Mouse (Mus musculus): ENCODE results near the gene Exoc2.

Exoc2 gene

DNA sequence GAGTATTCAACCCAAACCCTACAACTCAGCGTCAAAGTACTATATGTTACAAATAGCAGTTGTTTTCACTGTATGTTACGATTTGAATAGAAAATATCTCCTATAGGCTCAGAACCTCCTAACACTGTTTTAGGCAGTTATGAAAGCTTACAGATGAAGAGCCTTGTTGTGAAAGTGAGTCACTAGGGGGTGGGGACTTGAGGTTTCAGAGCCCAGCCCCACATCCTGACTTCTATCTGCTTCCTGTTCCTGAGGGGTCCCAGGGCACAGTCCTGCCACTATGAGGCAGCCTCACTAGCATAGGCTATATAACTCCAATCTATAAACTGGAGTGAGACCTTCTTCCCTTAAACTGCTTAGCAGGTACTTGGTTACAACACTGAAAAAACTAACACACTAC, 1.8 kb downstream of the Exoc2 start:
- in situ Hi-C loops (cut with MboI; ENCODE audit: low sequenced_read_pairs) = no loop called here

DNA sequence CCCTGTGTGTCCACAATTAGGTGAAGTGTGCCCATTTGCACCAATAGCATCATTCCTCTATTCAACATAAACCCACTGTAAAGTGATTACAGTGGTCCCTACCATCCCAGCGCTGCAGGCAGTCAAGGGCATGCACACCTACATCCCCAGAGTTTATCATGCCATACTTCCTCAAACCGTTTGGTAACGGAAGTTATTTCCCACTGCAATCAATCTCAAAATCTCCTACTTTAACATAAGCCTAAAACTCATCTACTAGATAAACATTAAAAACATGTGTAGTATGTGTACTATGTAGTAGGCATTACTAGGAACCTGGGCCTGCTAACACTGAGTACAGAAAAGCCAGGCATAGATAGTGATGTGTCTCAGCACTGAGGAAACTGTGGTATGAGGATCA, 2.8 kb downstream of the Exoc2 start:
- in situ Hi-C loops (cut with MboI; ENCODE audit: low sequenced_read_pairs) = no loop called here

DNA sequence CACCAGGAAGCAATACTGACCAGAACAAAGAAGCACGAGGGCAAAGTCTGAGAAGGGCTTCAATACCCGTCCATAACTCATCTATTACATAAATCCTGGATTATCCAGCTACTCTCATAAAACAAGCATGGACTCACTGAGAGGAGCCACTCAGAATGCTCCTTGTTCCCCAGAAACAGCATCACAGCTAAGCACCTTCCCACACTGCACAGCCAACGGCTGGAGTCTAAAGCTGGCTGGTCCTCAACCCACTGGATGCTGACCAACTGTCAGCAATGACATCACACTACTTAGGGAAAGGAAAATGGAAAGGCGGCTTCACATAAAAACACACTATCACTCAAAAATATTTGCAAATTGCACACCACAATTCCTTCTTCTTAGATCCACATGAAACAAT, 5.6 kb downstream of the Exoc2 start:
- in situ Hi-C loops (cut with MboI; ENCODE audit: low sequenced_read_pairs) = no loop called here

DNA sequence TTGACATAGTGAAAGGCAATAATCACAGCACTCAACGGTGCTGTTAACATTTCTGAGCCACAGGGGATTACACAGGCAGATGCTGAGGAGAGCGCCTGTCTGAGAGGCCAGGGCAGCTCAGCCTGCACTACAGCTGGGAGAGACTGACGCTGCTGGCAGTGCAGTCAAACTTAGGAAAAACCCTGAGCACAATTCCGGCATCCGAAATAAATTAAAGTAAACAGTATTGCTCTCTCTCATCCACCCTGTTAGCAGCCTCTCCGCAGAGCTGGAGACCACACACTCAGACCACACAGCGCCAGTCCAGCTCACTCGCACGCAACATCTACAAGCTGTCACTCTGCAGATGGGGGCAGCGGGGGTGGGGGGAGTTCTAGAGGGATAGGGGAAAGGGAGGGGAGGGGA, 7.4 kb downstream of the Exoc2 start:
- in situ Hi-C loops (cut with MboI; ENCODE audit: low sequenced_read_pairs) = no loop called here

DNA sequence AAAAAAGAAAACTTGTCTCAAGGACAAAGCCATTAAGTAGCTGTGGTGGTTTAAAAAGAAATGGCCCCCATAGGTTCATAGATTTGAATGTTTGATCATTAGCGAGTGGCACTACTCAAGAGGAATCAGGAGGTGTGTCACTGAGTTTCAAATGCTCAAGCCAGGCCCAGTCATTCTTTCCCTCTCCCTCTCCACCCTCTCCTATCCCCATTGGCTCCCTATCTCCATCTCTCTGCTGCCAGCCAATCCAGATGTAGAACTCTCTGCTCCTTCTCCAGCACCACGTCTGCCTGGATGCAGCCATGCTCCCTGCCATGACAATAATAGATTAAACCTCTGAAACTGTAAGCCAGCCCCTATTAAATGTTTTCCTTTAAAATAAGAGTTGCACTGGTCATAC, 12.0 kb downstream of the Exoc2 start:
- in situ Hi-C loops (cut with MboI; ENCODE audit: low sequenced_read_pairs) = no loop called here

DNA sequence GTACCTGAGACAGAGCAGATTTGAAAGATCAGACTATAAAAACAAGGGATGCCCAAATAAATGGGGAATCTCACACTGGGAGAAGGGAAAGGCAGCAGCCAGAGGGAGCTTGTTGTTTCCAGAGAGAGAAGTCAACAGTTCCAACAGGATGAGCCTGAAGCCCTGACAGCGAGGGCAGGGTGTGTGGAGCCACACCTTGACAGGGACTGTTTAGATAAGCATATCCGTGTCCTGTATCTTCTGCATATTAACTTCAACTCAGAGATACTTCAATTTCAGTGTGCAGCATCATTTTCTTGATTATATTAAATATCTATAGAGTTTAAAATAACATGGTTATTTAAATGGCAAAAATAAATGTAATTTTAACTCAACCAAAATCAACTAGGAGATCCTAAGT, 13.2 kb downstream of the Exoc2 start:
- in situ Hi-C loops (cut with MboI; ENCODE audit: low sequenced_read_pairs) = no loop called here

DNA sequence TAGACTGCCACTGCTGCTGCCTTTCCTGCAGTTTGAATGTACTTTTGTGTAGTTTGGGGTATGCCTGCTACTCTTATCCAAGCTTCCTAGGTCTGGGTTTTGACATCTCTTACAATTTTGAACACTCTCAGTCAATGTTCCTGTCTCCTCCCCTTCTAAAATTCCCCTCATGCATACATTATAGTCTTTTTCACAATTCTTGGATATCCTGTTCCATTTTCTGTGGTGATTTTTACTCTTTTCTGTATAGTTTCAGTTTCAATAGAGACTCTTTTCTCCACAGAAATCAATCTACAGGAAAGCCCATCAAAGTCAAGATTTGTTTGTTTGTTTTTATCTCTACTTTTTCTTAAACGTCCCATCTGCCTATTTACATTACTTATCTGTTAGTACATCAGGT, 20.3 kb downstream of the Exoc2 start:
- in situ Hi-C loops (cut with MboI; ENCODE audit: low sequenced_read_pairs) = no loop called here

DNA sequence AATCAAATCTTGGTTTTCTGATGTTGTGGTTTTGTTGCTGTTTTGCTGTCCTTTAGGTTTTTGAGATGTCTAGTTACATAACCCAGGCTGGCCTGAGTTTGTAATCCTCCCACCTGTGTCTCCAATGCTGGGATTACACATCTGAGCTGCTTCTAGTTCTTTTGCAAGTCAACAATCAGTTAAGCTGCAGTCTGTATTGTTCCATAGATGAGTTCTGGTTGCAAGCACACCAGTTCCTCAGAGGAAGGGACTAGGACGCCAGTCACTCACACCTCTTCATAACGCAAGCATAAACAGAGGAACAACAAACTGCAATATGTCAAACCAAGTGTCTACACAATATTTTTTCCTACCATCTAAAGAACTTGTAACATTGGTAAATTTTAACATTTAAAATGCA, 21.8 kb downstream of the Exoc2 start:
- in situ Hi-C loops (cut with MboI; ENCODE audit: low sequenced_read_pairs) = no loop called here

DNA sequence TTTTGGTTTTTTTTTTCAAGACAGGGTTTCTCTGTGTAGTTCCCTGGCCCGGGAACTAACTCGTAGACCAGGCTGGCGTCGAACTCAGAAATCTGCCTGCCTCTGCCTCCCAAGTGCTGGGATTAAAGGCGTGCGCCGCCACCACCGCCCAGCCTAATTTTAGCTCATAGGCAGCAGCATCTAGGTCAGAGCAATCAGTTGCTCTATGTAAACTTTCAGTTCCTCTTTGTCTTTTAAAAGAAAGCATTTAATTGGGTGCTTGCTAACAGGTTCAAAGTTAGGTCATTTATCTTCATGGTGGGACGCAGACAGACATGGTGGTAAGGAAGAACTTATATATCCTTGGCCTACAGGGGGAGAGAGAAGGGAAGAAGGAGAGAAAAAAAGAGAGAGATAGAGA, 24.7 kb downstream of the Exoc2 start:
- in situ Hi-C loops (cut with MboI; ENCODE audit: low sequenced_read_pairs) = no loop called here

DNA sequence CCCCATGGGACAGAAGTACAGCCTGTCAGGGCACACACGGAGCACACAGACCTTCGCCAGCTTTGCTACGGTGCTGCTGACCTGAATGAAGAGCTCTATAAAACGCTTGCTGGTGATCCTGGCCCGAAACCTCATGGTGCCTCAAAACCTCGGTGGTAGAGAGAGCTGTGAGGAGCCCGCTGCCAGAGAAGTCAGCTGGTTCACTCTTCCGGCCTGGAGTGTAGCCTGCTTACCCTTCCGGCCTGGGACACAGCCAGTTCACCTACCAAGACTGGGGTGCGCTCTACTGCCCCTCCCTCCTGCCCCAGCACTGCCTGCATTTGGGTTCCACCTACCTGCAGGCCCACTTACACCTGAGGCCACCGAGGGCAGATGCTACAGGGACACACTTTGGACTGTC, 26.4 kb downstream of the Exoc2 start, which contains the start of gene Hus1b:
Gene Hus1b (minus strand): TSS at position 220 of the 400 bp plus-strand sequence.
- in situ Hi-C loops (cut with MboI; ENCODE audit: low sequenced_read_pairs) = no loop called here

DNA sequence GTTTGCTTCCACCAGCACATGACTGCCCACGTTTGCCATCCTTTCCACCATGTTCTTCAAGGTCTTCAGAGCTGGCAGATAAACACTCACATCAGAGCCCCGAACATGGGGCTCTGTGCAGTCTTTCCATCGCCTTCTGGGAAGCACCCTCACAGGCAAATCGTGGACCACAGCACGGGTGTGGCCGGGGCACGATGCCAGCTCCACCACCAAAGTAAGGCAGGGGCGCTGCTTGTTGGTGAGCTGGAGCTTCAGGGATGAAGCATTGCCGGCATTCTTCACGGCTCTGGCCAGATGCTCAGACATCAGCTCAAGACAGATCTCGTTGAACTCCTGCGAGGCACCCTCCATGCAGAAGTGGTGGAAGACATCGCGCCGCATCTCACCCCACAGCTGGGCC, 26.8 kb downstream of the Exoc2 start:
- in situ Hi-C loops (cut with MboI; ENCODE audit: low sequenced_read_pairs) = no loop called here

DNA sequence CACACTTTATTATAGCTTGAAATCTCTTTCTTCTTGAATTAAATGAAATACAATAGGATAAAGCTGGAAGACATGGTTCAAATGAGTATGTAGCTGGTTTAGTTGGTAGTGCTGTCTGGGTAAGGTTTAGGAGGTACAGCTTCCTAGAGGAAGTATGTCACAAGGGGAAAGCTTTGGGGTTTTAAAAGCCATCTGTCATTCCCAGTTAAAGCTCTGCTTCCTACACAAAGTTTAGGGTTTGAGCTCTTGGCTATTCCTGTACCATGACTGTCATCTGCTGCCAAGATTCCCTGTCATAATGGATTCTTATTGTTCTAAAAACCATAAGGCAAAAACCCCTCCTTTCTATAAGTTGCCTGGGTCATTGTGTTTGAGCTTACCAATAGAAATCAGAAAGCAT, 28.1 kb downstream of the Exoc2 start:
- in situ Hi-C loops (cut with MboI; ENCODE audit: low sequenced_read_pairs) = no loop called here

DNA sequence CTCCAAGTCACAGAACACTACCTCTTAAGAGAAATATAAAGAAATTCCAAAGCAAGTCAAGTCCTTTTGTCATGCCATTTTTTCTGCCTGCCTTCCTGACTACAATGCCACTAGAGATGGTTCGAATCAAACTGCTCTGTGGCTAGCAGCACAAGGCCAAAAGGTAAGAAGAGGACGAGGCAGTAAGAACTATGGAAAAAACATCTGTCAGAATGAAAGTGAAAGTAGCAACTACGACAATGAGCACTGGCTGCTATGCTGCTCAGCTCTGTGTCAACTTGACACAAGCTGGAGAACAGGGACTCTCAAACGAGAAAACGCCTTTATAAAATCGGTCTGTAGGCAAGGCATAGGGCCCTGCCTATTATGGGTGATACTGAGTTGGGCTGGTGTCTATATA, 40.9 kb downstream of the Exoc2 start:
- in situ Hi-C loops (cut with MboI; ENCODE audit: low sequenced_read_pairs) = no loop called here

DNA sequence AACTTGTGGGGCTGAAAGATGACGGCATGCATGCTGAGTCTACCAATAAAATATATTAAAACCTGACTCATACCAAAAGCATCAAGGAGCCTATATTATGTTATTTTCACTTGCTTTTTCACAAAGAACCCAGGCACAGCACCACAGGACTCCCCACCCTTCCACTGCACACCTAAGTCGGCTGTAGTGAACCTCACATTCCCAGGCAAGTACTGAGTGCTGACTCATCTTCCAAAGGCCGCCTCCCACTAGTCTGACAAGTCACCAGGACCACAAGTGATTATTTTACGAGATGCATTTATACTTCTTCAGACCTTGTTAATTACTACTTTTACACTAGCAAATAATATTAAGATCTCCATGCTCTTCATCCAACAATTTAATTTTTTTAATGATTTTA, 42.3 kb downstream of the Exoc2 start:
- in situ Hi-C loops (cut with MboI; ENCODE audit: low sequenced_read_pairs) = no loop called here

DNA sequence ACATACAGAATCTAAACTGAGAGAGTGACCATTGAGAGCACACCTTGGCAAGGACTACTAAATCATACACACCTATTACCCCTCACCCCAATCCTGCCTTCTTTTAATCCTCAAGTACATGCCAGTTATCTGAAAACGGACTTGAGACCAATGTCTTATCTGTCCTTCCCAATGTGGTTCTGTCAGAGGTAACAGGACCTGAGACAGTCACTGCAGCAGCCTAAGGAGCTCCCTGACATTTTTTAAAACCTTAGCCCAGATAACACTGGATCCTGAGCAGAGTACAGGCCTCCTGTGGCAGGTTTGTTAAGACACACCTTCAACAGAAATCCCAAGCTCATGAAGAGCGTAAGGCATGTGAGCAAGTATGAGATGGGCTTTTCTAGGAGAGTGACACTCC, 44.8 kb downstream of the Exoc2 start:
- in situ Hi-C loops (cut with MboI; ENCODE audit: low sequenced_read_pairs) = no loop called here

DNA sequence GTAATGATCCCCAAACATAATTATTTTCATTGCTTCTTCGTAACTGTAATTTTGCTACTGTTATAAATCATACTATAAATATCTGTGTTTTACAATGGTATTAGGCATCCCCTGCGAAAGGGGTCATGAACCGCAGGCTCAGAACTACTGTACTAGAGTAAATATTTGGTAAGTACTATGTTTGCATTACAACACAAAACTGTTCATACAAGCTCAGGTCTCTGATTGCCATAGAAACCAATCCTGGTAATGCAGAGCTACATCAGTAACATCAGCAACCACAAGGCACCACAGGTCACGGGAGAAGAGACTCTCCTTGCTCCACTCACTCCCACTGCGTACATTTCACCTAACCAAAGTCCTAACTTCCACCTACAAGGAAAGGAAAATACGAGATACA, 49.6 kb downstream of the Exoc2 start:
- in situ Hi-C loops (cut with MboI; ENCODE audit: low sequenced_read_pairs) = no loop called here

DNA sequence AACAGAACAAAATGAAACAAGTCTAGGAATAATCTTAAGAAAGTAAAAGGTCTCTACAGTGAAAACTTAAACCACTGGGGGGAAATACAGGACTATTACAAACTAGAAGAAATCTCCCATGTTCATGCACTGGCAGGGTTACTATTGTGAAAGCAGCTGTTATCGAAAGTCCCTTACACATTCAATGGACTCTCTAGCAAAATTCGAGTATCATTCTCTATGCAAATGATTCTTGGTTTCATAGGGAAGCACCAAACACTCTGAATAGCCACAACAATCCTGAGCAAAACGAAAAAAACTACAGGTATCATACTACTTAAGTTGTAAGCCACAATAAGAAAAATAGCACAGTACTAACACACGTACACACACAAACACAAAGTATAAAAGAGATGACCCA, 52.0 kb downstream of the Exoc2 start:
- in situ Hi-C loops (cut with MboI; ENCODE audit: low sequenced_read_pairs) = no loop called here

DNA sequence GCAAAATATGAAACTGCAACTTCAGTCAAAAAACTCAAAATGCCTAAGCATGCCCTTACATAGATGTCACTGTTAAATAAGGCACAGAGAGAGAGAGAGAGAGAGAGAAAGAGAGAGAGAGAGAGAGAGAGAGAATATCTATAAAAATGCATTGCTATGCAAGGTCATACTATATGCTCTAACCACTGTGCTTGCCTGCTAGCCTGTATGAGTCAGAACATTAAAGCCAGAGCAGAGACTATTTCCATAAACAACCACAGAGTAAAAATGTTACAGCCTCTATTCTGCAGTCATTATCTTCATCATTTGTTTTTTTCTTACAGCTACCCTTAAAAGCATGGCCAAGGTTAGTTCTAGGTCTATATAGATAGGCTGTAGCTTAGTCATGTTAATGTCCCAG, 60.1 kb downstream of the Exoc2 start:
- in situ Hi-C loops (cut with MboI; ENCODE audit: low sequenced_read_pairs) = no loop called here

DNA sequence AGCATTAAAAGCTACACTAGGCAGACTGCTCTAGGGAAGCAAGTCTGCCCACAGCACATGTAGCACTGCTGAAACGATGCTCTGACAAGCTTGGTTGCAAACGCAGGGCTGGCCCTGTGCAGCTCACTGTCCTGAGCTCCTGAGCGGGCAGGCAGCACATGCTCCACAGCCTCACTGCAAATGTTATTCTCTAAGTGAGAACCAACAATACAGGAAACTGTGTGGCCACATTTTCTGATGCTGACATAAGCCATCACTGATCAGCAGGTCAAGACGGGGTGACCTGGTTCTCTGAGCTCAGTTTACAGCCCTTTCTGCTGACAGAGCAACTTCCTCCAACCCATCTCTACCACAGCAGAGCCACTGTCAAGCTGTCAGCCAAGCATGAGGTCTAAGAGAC, 60.9 kb downstream of the Exoc2 start:
- in situ Hi-C loops (cut with MboI; ENCODE audit: low sequenced_read_pairs) = no loop called here

DNA sequence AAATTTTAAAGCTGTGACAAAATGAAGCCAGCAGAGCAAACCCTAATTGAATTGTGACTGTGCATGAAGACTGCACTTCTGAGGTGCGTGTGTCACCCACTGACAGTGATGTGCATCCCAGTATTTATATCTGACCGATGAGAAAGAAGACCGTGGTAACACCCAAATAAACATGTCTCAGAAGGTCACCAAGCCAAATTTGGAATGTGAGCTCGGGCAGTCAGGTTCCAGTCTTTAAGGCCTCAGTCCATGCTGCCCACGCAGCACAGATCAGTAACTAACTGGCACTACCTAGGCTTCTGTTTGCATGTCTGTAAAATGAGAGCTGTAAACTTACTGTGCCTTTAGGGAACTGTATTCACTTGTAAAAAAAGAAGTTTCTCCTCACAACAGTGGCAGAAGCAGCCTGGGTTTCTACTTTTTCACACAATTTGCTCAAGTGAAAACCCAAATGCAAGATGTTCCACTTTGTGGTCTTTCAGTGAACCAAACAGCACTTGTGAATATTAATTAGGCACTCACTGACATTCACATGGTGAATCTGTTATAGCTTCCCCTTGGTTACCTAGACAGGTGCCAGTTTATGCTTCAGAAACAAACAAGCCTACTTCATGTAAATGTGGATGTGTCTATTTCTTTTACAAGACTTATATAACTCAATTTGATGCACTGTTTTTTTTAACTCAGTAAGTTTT, 61.8 kb downstream of the Exoc2 start:
- in situ Hi-C loops (cut with MboI; ENCODE audit: low sequenced_read_pairs) = no loop called here

DNA sequence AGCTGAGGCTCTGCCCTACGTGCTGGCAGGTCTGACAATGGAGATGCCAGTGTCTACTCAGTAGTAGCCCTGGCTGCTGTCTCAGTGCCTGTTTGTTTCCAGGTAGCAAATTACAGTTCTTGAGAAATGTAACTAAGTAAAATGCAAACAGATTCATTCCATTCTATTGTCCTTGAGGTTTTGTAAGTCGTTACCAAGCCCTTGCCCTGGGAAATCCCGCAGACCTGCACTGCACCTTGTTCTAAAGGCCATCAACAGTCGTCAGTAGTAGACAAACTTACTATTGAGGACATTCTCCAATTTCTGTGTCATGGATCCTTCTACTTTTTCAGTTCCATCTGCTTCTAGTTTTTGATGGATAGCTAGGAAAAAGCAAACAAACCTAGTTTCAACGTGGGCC, 63.0 kb downstream of the Exoc2 start:
- in situ Hi-C loops (cut with MboI; ENCODE audit: low sequenced_read_pairs) = no loop called here

DNA sequence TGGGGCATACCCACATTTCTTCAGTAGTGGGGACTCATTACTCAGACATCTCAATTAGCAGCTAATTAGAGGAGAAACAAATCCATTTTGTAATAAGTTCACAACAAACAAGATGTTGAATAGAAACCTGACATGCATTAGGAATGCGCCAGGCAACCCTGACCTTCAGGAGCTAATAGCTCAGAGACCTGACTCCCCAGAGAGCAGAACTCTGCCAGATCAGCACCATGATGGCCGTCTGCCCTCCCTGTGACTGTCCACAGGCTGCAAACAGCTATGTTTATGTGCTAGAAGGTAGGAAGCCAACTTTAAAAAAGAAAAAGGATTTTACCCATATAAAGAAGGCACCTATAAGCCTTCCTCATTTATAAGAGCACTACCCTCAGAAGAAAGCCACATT, 71.6 kb downstream of the Exoc2 start:
- in situ Hi-C loops (cut with MboI; ENCODE audit: low sequenced_read_pairs) = loop anchor here (10.0 kb wide), 1 partner anchor 713 kb away; no protein-coding TSS in a partner anchor

DNA sequence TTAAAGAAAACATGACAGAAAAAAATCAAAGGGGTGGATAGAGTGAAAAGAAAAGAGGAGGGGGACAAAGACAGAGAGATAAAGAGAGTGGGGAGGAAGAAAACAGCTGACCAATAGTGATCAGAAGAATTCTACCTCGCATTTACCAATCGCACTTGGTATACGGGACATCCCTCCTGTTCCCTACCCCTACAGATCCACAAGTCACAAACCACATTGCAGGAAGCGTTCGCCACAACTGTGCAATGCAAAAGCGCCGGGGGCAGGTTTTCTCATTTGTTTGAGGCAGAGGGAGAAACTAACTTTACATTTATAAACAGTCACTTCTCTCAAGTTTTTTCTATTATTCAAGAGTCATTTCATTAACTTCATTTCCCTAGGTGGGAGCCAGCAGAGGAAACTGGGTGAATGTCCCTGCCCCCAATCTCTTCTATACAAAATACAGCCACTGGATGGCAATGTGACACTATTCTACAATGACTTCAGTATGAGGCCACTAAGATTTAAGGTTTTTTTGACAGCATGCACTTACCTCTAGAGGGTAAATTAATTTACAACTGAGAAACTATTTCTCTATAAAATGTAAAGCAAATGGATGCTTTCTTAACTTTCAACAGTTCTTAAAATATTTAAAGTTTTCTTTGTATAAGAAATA, 72.4 kb downstream of the Exoc2 start:
- in situ Hi-C loops (cut with MboI; ENCODE audit: low sequenced_read_pairs) = loop anchor here (10.0 kb wide), 1 partner anchor 713 kb away; no protein-coding TSS in a partner anchor

Measured in CH12F3 (cell line).